Mouse (Mus musculus): ENCODE data around the gene Snf8. TPM values are rescaled to one million over a fixed set of nuclear protein-coding genes. Genes with fewer than 3 reads are reported as not detected.
A peak's percentile ranks its signal among the peaks of the same experiment; 100 is the strongest.

Snf8 gene
- polyA plus RNA-seq, 1 experiment from 2014 or later = 91.8 TPM

DNA sequence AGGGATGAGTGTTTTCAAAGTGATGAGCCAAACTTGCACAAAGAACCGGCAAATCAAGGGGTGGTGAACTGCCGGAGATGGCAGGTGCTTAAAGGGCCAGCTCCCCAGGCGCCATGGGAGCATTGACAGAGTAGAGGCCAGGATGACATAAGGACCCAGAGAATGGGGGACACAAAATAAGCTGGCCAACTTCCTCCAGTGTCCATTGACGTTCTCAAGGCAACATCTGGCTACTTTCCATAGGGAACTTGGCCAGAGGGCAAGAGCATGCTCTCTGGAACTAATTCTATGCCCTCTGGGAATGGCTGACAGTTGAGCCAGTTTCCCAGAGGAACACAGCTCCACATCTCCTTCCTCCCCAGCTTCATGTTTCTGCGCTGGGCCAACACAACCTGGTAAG is 33.5 kb downstream of the Snf8 start:
- Histone ChIP-seq H3K4me3 (ENCODE audit: low read depth, low read length) (no peak overlapping the region), H3K9ac (ENCODE audit: low read depth, low read length) (no peak overlapping the region), H3K4me1 (replicated peaks; ENCODE audit: control insufficient read depth, insufficient read depth, low read length) (no peaks in the 10 kb centered on the region), H3K27me3 (replicated peaks; ENCODE audit: control insufficient read depth, insufficient read depth, low read length) (no peaks in the 10 kb centered on the region), H3K27ac (ENCODE audit: low read depth, low read length) (no peak overlapping the region), H3K36me3 (ENCODE audit: control insufficient read depth, insufficient read depth) (peaks cover 16% of the 10 kb centered on the region), H3K4me2 (replicated peaks; ENCODE audit: low read depth) (no peak overlapping the region), H3K9me3 (ENCODE audit: control insufficient read depth) (no peaks in the 10 kb centered on the region)
- no peak for TF ChIP-seq CTCF (IDR thresholded peaks at IDR 0.05; ENCODE audit: low read depth)
- WGBS = 60% methylated on average over 5 of the region's 5 CpGs
- ATAC-seq = no peak

DNA sequence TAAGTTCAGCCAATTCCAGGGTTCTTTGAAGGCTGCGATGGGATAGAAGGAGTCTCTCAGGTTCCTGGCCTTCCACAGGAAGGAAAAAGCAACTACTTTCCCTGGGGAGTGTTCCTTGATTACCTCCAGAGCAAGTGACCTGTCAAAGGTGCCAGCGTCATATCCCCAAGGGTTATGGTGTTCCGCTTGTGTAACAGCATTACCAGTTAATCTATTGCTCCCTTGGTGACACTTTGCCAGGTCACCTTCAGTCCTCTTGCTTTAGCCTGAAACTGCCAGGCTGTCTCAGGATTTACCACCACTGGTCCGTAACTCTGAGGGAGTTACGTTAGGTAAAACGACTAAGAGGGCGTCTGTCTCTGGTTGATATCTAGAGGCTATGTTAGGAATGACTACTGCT is 35.7 kb downstream of the Snf8 start:
- H3K9me3 ChIP-seq (ENCODE audit: control insufficient read depth) = no peaks in the 10 kb centered on the region
- 89% methylated on average over 7 of the region's 7 CpGs for WGBS
- no peak for TF ChIP-seq CTCF (IDR thresholded peaks at IDR 0.05; ENCODE audit: low read depth)

DNA sequence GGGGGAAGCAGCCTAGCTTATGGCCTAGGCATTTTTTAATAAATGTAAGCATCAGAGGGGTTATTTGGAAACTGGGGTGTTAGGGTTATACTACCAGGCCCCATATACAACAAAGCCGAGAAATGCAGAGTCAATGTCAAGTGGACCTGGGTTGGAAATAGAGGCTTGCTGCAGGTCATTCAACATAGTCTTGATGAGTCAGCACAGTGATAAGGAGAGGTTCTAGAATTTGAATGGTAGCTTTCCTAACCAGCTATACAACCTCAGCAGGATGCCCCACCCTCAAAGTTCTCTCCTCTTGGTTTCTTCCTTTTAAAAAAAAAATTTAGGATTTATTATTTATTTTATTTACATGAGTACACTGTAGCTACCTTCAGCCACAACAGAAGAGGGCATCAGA is 36.3 kb downstream of the Snf8 start:
- H3K4me1 ChIP-seq (replicated peaks; ENCODE audit: control insufficient read depth, insufficient read depth, low read length) = no peaks in the 10 kb centered on the region
- peaks cover 16% of the 10 kb centered on the region for H3K36me3 ChIP-seq (ENCODE audit: control insufficient read depth, insufficient read depth)
- no peak for ATAC-seq
- WGBS = 78% methylated on average over 1 of the region's 1 CpGs
- H3K4me3 ChIP-seq (ENCODE audit: low read depth, low read length) = no peak overlapping the region
- H3K4me2 ChIP-seq (replicated peaks; ENCODE audit: low read depth) = no peak overlapping the region
- H3K9me3 ChIP-seq (ENCODE audit: control insufficient read depth) = no peaks in the 10 kb centered on the region
- peak overlapping the region; percentile 36; the same call in 1 of the 2 replicates for H3K27ac ChIP-seq (ENCODE audit: low read depth, low read length)
- H3K27me3 ChIP-seq (replicated peaks; ENCODE audit: control insufficient read depth, insufficient read depth, low read length) = no peaks in the 10 kb centered on the region
- H3K9ac ChIP-seq (ENCODE audit: low read depth, low read length) = no peak overlapping the region
- no peak for TF ChIP-seq CTCF (IDR thresholded peaks at IDR 0.05; ENCODE audit: low read depth)

More for the DNA sequence above, 35.7 kb downstream of the Snf8 start:
- H3K27ac ChIP-seq (ENCODE audit: low read depth, low read length) = 0 out of 2 replicates have a peak overlapping the region, but pooled peaks have one; percentile 36
- H3K4me1 ChIP-seq (replicated peaks; ENCODE audit: control insufficient read depth, insufficient read depth, low read length) = no peaks in the 10 kb centered on the region
- H3K4me3 ChIP-seq (ENCODE audit: low read depth, low read length) = no peak overlapping the region
- peaks cover 16% of the 10 kb centered on the region for H3K36me3 ChIP-seq (ENCODE audit: control insufficient read depth, insufficient read depth)
- no peak for ATAC-seq
- no peak overlapping the region for H3K9ac ChIP-seq (ENCODE audit: low read depth, low read length)
- H3K27me3 ChIP-seq (replicated peaks; ENCODE audit: control insufficient read depth, insufficient read depth, low read length) = no peaks in the 10 kb centered on the region
- H3K4me2 ChIP-seq (replicated peaks; ENCODE audit: low read depth) = no peak overlapping the region

DNA sequence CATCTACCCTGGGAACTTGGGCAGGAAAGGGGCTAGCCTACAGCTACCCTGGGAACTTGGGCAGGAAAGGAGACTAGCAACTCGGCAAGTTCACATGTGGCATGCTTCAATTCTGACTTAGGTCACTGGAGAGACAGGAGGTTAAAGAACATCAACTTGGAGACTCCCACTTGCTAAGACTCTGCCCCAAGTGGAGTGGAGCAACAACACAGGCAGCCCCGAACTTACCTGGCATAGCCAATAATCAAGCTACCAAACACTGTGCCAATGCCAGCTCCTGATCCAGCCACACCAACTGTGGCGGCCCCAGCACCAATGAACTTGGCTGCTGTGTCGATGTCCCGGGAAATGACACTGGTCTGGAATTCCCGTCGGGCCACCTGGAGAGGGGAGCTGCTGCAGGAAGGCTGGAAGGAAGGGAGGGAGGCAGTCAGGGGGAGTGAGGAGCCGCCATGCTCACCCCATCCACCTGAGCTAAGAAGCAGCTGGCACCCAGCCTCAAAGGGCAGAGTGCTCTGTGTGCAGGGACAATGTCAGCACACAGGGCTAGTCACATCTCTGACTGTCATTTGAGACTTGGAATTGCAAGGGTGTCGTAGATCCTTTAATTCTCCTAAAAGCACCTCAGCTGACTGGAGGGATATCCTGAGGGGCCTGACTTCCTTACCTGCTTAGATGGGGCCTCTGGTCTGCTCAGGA is 38.8 kb downstream of the Snf8 start:
- Histone ChIP-seq H3K27ac (ENCODE audit: low read depth, low read length) (0 out of 2 replicates have a peak overlapping the region, but pooled peaks have one; percentile 73), H3K36me3 (ENCODE audit: control insufficient read depth, insufficient read depth) (peaks cover 16% of the 10 kb centered on the region), H3K27me3 (replicated peaks; ENCODE audit: control insufficient read depth, insufficient read depth, low read length) (no peaks in the 10 kb centered on the region), H3K4me1 (replicated peaks; ENCODE audit: control insufficient read depth, insufficient read depth, low read length) (no peaks in the 10 kb centered on the region), H3K4me2 (replicated peaks; ENCODE audit: low read depth) (peak overlapping the region; percentile 85), H3K9ac (ENCODE audit: low read depth, low read length) (peak overlapping the region; percentile 22; the same call in 1 of the 2 replicates), H3K4me3 (ENCODE audit: low read depth, low read length) (0 out of 2 replicates have a peak overlapping the region, but pooled peaks have one; percentile 62), H3K9me3 (ENCODE audit: control insufficient read depth) (no peaks in the 10 kb centered on the region)
- no peak for ATAC-seq
- TF ChIP-seq CTCF (IDR thresholded peaks at IDR 0.05; ENCODE audit: low read depth) = no peak
- 59% methylated on average over 6 of the region's 9 CpGs for WGBS

DNA sequence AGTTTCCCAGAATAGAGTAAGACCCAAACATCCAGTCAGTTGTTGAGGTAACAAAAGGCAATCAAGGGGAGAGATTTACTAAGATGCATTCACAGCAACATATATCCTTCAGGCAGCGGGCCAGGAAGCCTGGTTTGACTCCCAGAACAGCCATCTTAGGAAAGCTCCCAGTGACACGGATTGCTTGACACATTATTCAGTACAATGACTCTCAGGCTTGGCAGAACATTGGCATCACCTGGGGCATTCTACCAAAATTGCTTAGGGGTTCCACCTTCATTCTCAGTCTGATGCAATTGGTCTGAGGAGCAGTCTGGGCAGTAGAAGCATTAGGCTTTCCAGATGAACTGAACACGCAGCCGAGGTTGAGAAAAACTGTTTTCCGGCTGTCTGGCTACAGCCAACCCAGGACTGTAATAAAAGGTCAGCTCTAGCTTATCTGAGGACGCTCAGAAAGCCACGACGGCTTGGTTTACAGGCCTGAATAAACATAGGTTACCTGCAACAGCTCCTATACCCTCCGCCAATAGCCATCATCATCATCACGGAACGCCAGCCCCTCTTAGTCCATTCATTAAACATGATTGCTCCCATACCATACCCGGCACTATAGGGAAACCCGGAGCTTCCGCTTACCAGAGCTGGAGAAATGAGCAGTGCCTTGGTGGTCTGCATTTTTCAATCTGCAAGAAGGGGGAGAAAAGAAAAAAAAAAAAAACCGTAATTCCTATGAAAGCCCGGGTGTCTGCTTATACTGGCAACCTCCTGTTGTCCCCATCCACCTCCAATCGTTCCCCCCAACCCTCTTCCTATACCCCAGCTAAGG is 39.9 kb downstream of the Snf8 start:
- ATAC-seq = no peak
- no peak for TF ChIP-seq CTCF (IDR thresholded peaks at IDR 0.05; ENCODE audit: low read depth)
- peak overlapping the region; percentile 73 for H3K27ac ChIP-seq (ENCODE audit: low read depth, low read length)
- peak overlapping the region; percentile 85 for H3K4me2 ChIP-seq (replicated peaks; ENCODE audit: low read depth)
- H3K4me3 ChIP-seq (ENCODE audit: low read depth, low read length) = peak overlapping the region; percentile 62
- H3K9ac ChIP-seq (ENCODE audit: low read depth, low read length) = peak overlapping the region; percentile 60
- H3K36me3 ChIP-seq (ENCODE audit: control insufficient read depth, insufficient read depth) = peaks cover 16% of the 10 kb centered on the region
- no peaks in the 10 kb centered on the region for H3K4me1 ChIP-seq (replicated peaks; ENCODE audit: control insufficient read depth, insufficient read depth, low read length)
- no peaks in the 10 kb centered on the region for H3K27me3 ChIP-seq (replicated peaks; ENCODE audit: control insufficient read depth, insufficient read depth, low read length)
- WGBS = 8% methylated on average over 17 of the region's 17 CpGs
- H3K9me3 ChIP-seq (ENCODE audit: control insufficient read depth) = no peaks in the 10 kb centered on the region

DNA sequence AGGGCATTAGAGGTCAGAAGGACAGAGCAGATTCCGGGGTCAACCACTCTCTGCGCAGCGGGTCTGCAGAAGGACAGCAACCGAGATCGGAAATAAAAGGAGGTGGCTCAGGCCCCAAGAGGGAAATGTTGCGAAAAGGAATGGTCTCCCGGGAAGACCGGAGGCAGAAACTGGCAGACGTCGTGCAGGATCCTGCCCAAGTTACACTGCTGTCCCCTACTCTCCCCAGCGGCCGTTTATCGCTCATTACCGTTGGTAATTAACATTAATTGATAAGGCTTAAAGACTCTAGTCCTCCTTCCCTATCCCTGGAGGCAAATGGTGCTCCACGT is 40.5 kb downstream of the Snf8 start:
- no peaks in the 10 kb centered on the region for H3K9me3 ChIP-seq (ENCODE audit: control insufficient read depth)
- H3K27ac ChIP-seq (ENCODE audit: low read depth, low read length) = peak overlapping the region; percentile 73
- WGBS = under 1% methylated on average over 15 of the region's 15 CpGs
- H3K4me2 ChIP-seq (replicated peaks; ENCODE audit: low read depth) = peak overlapping the region; percentile 85
- peak overlapping the region; percentile 60 for H3K9ac ChIP-seq (ENCODE audit: low read depth, low read length)
- H3K4me1 ChIP-seq (replicated peaks; ENCODE audit: control insufficient read depth, insufficient read depth, low read length) = no peaks in the 10 kb centered on the region
- peaks cover 12% of the 10 kb centered on the region for H3K36me3 ChIP-seq (ENCODE audit: control insufficient read depth, insufficient read depth)
- no peak for ATAC-seq
- TF ChIP-seq CTCF (IDR thresholded peaks at IDR 0.05; ENCODE audit: low read depth) = no peak
- peak overlapping the region; percentile 62 for H3K4me3 ChIP-seq (ENCODE audit: low read depth, low read length)
- no peaks in the 10 kb centered on the region for H3K27me3 ChIP-seq (replicated peaks; ENCODE audit: control insufficient read depth, insufficient read depth, low read length)

Data from intestine, postnatal 0 days (tissue).